ENCODE assay signal across 8 mouse cellular contexts in the genomic region with DNA sequence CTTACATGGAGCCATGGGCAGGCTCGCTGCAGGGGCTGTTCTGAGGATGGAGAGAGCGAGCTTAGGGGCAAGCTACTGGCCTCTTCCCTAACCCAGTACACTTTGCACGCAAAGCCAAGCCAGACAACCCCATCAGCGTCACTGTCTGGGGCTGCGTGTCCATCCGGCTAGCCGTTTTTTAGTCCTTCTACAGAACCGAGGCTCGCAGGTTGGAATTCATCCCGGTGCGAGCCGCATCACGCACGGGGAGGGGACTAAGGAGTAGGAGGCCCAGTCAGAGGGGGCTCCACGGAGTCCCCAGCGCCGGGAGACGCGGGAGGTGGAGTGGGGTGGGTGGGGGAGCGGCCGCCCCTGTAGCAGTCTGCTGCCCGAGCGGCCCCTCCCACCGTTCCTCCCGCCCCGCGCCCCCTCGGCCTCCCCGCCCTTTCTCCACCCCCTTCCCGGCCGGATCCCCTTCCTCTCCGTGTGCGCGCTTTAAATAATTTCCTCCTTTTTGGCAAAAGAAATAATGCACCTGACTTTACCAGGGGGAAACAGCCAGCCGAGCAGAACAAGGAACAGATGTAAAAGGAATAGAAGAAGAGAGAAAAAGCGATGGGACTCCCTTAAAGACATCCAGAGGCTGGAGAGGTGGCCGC. TPM values are rescaled to one million over a fixed set of nuclear protein-coding genes. Genes with fewer than 3 reads are reported as not detected.
DNase-seq lines count a peak whose midpoint lies in the region; ATAC-seq and TF ChIP-seq lines count a peak whose summit lies in the region.

No protein-coding gene starts in this region.

- no peak for TF ChIP-seq CTCF in midbrain, postnatal 0 days (IDR thresholded peaks at IDR 0.05)

- peak overlapping the region; percentile 42 for H3K9ac ChIP-seq in midbrain, postnatal 0 days (replicated peaks; ENCODE audit: low read length, poor library complexity, severe bottlenecking)

- ATAC-seq in frontal cortex, adult (ENCODE audit: low TSS enrichment), result peak; percentile 39
- peak; percentile 51 for ATAC-seq in midbrain, postnatal 0 days (ENCODE audit: low FRiP score)
- ATAC-seq in megakaryocyte progenitor cell, adult 5-6 weeks (replicated peaks; ENCODE audit: poor library complexity), result no peak

- no peaks in the 10 kb centered on the region for H3K9me3 ChIP-seq in midbrain, postnatal 0 days (ENCODE audit: low read length)

- peaks cover 18% of the 10 kb centered on the region for H3K27me3 ChIP-seq in midbrain, postnatal 0 days (ENCODE audit: insufficient read depth, low read length)

- H3K27ac ChIP-seq in midbrain, postnatal 0 days (ENCODE audit: low read depth, low read length), result no peak overlapping the region

- peak overlapping the region; percentile 52 for H3K4me3 ChIP-seq in midbrain, postnatal 0 days (ENCODE audit: low read depth, low read length)

- H3K36me3 ChIP-seq in midbrain, postnatal 0 days (ENCODE audit: insufficient read depth, low read length), result no peaks in the 10 kb centered on the region

- H3K4me1 ChIP-seq in midbrain, postnatal 0 days (ENCODE audit: insufficient read depth, low read length), result 0 out of 2 replicates have a peak, but pooled peaks cover 7% of the 10 kb centered on the region

- H3K4me2 ChIP-seq in midbrain, postnatal 0 days (ENCODE audit: low read depth, low read length, poor library complexity, severe bottlenecking), result peak overlapping the region; percentile 96

- no peak for DNase-seq in frontal cortex, postnatal 25 days (ENCODE audit: low spot score in 2 of 2)
- DNase-seq in R1 (ENCODE audit: low read depth, low spot score), result peak; percentile 9
- DNase-seq in gastrocnemius, postnatal 25 days, result peak; percentile 50
- DNase-seq in kidney, postnatal 10 days, result peak; percentile 28
- DNase-seq in midbrain, postnatal 0 days (ENCODE audit: low spot score), result peak; percentile 46
- DNase-seq in layer of hippocampus, postnatal 10 days (ENCODE audit: low spot score in 2 of 2), result no peak

- 1% methylated on average over 33 of the region's 37 CpGs for WGBS in midbrain, postnatal 0 days

RNA-seq across cellular contexts. Expression of a gene that starts 0.5 kb away (rescaled TPM):
- total RNA-seq in gastrocnemius, postnatal 25 days (2021), result 1 to 10 TPM in 1 of 2 experiments, under 1 TPM in 1; 0.67 to 1.8 TPM
- 7.6 and 8.7 TPM in 2 replicates for total RNA-seq in midbrain, postnatal 0 days (2014; rRNA removed)
- polyA plus RNA-seq in midbrain, postnatal 0 days (2015; fragmentation: Nextera tagmentation; extraction: Ambion mirVana), result 0.45 and 0.54 TPM in 2 replicates
- 1 to 10 TPM; 4.5 to 5.2 TPM for total RNA-seq in layer of hippocampus, postnatal 10 days (2021)
- total RNA-seq in megakaryocyte progenitor cell, adult 5-6 weeks (2015), result not detected in 2 replicates
- total RNA-seq in megakaryocyte progenitor cell, adult 5-6 weeks (2017), result not detected in 2 replicates

Comparison
In these comparisons a context has a peak if more than half of its experiments do, and no peak if none do; other contexts are left out.
1. DNase-seq: peak in R1 (single experiment), gastrocnemius, postnatal 25 days (single experiment), kidney, postnatal 10 days (single experiment) and midbrain, postnatal 0 days (single experiment); none in frontal cortex, postnatal 25 days (0 of 2) and layer of hippocampus, postnatal 10 days (0 of 2).